Mouse (Mus musculus): Measurements from ENCODE around the gene Dmxl2. TPM values are rescaled to one million over a fixed set of nuclear protein-coding genes. Genes with fewer than 3 reads are reported as not detected.

Gene Dmxl2
- polyA plus RNA-seq (2015; fragmentation: Nextera tagmentation; extraction: Ambion mirVana) = 43.3 and 44.0 TPM in 2 replicates

DNA sequence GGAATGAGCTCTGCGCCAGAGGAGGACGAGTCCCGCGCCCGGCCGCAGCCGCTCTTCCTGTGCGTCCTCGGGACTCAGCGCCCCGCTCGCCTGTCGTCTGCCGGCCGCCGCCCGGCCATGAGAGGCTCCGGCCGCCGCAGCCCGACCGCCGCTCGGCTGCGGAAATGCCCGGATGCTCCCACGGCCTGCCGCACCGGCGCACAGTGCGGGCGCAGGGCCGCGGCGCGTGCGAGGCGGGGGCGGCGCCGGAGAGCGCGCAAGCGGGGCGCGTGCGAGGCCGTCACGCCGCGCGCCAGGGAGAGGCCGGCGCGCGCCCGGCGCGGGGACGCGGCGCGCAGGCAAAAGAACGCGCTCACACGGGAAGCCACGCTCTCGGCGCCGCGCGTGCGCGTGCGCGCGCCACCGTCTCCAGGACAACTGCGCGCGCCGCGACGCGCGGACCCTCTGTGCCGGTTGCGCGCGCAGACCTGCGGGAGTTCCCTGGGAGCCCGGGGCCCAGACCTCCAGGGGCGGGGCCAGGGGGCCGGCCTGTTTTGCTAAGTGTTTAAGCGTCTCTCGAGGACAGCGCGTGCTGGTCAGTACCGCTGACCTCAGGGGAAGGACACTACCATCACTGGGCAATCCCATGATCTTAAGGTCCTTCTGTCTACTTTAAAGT is at the start of gene Dmxl2:
Gene Dmxl2 (minus strand): TSS at position 174 of the 658 bp plus-strand sequence.
- Histone ChIP-seq H3K4me1 (replicated peaks) (peaks cover 30% of the 10 kb centered on the region), H3K4me3 (peak within 1 kb of the TSS; percentile 89), H3K9me3 (no peaks in the 10 kb centered on the region), H3K4me2 (peak within 1 kb of the TSS; percentile 63), H3K36me3 (no peaks in the 10 kb centered on the region), H3K27ac (peak within 1 kb of the TSS; percentile 92), H3K9ac (peak within 1 kb of the TSS; percentile 92), H3K27me3 (no peaks in the 10 kb centered on the region)
- peak; percentile 96 for ATAC-seq (ENCODE audit: low FRiP score)
- WGBS = under 1% methylated on average over 82 of the region's 99 CpGs

GRCm38 (mm10) chr9:54549433-54549832 is 48.0 kb upstream of the Dmxl2 start:
- Histone ChIP-seq H3K4me2 (no peak overlapping the region), H3K9me3 (no peaks in the 10 kb centered on the region), H3K27me3 (no peaks in the 10 kb centered on the region), H3K27ac (no peak overlapping the region), H3K4me1 (replicated peaks) (no peaks in the 10 kb centered on the region), H3K9ac (no peak overlapping the region), H3K36me3 (peaks cover 42% of the 10 kb centered on the region), H3K4me3 (no peak overlapping the region)
- ATAC-seq (ENCODE audit: low FRiP score) = no peak
- 90% methylated on average over 6 of the region's 6 CpGs for WGBS

DNA sequence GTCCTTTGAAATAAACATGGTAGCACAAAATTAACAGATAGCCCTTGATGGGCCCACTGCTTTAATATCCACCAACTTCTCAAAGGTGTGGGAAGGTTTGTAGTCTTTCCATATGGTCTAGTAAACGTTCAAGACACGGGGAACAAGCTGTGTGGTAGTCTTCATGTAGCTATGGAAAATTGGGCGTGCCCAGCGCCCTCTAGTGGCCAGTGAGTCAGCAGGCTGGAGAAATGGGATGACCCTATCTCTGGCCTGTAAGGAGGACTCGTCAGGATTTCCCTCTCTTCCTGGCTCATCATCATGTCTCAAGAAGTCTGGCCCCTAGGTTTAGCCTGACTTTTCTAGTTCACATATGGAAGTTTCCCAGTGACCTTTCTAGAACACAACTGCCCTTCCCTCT is 46.1 kb upstream of the Dmxl2 start:
- H3K4me3 ChIP-seq = no peak overlapping the region
- no peak overlapping the region for H3K4me2 ChIP-seq
- 0 out of 2 replicates have a peak, but pooled peaks have one; percentile 10 for ATAC-seq (ENCODE audit: low FRiP score)
- WGBS = 19% methylated on average over 5 of the region's 5 CpGs
- peaks cover 50% of the 10 kb centered on the region for H3K36me3 ChIP-seq
- no peak overlapping the region for H3K27ac ChIP-seq
- H3K9me3 ChIP-seq = no peaks in the 10 kb centered on the region
- no peaks in the 10 kb centered on the region for H3K4me1 ChIP-seq (replicated peaks)
- no peak overlapping the region for H3K9ac ChIP-seq
- no peaks in the 10 kb centered on the region for H3K27me3 ChIP-seq

- WGBS = 94% methylated on average over 4 of the region's 4 CpGs
- no peak overlapping the region for H3K4me2 ChIP-seq
- peaks cover 49% of the 10 kb centered on the region for H3K36me3 ChIP-seq
- no peaks in the 10 kb centered on the region for H3K4me1 ChIP-seq (replicated peaks)
- H3K27ac ChIP-seq = no peak overlapping the region
- no peaks in the 10 kb centered on the region for H3K27me3 ChIP-seq
- H3K9ac ChIP-seq = no peak overlapping the region
- no peak for ATAC-seq (ENCODE audit: low FRiP score)
- H3K9me3 ChIP-seq = no peaks in the 10 kb centered on the region
- no peak overlapping the region for H3K4me3 ChIP-seq
Measured at GRCm38 (mm10) chr9:54544954-54545315, 43.5 kb upstream of the Dmxl2 start.

DNA sequence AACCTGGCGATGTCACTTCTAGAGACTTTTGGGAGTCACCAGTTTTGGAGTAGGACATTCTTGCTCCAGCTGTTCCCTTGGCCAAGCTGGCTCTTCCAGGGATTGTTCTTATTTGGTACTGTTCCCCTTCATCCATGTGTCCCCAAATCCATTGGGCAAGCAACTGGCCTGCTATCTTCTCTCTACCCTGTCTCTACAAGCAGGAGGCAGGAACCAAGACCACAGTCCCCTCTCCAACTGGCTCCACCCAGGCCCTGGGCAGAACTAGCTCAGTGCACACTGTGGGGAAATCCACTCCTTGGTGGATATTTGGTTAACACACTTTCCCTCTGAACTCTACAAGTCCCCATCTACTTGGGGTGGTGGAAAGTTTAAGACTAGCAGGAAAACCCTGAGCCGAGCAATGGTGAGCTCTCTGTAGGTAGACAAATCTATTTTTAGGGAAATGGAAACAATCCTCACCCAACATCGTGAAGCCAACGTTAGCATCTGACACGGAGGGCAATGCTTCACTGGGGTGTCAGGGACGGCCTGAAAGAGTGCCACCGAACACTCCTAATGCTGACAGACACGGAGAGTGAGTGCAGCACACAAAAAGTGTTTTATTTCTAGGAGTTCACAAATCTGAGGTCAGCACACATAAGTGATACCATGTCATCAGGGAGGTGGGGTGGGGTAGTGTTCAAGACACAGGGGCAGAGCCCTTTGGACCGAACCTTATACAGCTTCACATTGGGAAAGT is 43.0 kb upstream of the Dmxl2 start:
- Histone ChIP-seq H3K36me3 (peaks cover 49% of the 10 kb centered on the region), H3K9ac (no peak overlapping the region), H3K4me2 (no peak overlapping the region), H3K27ac (no peak overlapping the region), H3K9me3 (no peaks in the 10 kb centered on the region), H3K4me1 (replicated peaks) (no peaks in the 10 kb centered on the region), H3K27me3 (no peaks in the 10 kb centered on the region), H3K4me3 (no peak overlapping the region)
- no peak for ATAC-seq (ENCODE audit: low FRiP score)
- WGBS = 87% methylated on average over 9 of the region's 9 CpGs

DNA sequence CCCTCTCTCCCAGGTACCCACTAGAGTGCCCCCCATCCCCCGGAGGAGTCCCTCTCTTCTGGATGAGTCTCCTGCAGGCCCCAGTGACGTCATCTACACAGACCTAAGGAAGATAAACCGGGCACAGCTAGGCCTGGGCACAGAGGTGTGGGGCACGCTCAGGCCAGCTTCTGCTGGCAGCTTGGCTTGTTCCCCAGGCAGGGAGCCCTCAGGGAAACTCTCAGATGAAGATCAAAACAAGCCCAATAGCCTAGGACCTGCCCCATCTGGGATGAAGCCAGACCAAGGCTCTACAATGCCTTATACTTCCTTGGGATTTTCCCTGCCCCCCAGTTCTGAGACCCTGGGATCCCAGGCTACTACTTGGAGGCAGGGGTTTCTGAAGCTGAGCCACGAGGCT is 39.4 kb upstream of the Dmxl2 start:
- 84% methylated on average over 5 of the region's 5 CpGs for WGBS

DNA sequence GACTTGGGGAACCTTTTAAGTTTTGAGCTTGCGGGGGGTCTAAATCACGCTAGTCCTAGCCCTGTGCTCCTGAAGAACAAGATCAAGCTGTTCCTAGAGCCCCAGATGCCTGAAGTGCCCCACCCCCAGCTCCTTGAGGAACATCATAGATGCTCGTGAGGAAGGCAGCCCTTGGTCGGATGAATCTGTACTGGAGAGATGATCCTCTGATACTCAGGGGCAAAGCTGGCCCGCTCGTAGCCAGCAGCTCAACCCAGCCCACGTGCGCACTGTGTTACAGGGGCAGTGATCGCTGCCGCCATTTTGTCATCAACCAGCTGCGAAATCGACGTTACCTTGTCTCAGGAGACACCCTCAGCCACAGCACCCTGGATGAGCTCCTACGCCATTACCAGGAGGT is 37.3 kb upstream of the Dmxl2 start, which contains the start of gene Sh2d7:
Gene Sh2d7 (plus strand): TSS at position 301 of the 400 bp plus-strand sequence.
- H3K27ac ChIP-seq = no peak within 1 kb of the TSS
- H3K4me3 ChIP-seq = no peak within 1 kb of the TSS
- no peaks in the 10 kb centered on the region for H3K9me3 ChIP-seq
- no peak for ATAC-seq (ENCODE audit: low FRiP score)
- peaks cover 19% of the 10 kb centered on the region for H3K4me1 ChIP-seq (replicated peaks)
- 96% methylated on average over 14 of the region's 14 CpGs for WGBS
- no peak within 1 kb of the TSS for H3K4me2 ChIP-seq
- H3K27me3 ChIP-seq = no peaks in the 10 kb centered on the region
- H3K36me3 ChIP-seq = peaks cover 2% of the 10 kb centered on the region; the same call in 1 of the 2 replicates
- H3K9ac ChIP-seq = no peak within 1 kb of the TSS

More for the DNA sequence above, 39.4 kb upstream of the Dmxl2 start:
- Histone ChIP-seq H3K4me2 (no peak overlapping the region), H3K27ac (no peak overlapping the region), H3K4me1 (replicated peaks) (peaks cover 10% of the 10 kb centered on the region; the same call in 1 of the 2 replicates), H3K27me3 (no peaks in the 10 kb centered on the region), H3K9ac (no peak overlapping the region), H3K9me3 (no peaks in the 10 kb centered on the region), H3K36me3 (peaks cover 22% of the 10 kb centered on the region), H3K4me3 (no peak overlapping the region)
- ATAC-seq (ENCODE audit: low FRiP score) = no peak

DNA sequence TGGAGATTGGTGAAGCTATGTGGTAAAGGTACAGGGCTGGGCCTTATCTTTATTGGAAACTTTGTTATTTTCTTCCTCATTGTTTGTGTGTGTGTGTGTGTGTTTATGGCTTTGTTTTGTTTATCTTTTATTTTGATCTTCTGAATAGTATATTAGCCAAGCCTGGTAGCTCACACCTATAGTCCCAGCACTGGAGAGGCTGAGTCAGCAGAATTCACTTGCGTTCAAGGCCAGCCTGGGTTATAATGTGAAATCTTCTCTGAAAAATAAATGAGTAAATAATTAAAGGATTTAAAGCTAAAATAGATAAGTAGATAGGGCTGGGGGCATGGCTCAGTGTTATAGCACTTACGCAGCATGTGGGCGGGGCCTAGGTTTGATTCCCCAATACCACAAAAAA is 36.8 kb upstream of the Dmxl2 start:
- Histone ChIP-seq H3K9ac (no peak overlapping the region), H3K9me3 (no peaks in the 10 kb centered on the region), H3K4me3 (no peak overlapping the region), H3K27me3 (no peaks in the 10 kb centered on the region), H3K27ac (no peak overlapping the region), H3K4me1 (replicated peaks) (peaks cover 22% of the 10 kb centered on the region), H3K36me3 (no peaks in the 10 kb centered on the region; the same call in 1 of the 2 replicates), H3K4me2 (no peak overlapping the region)
- no peak for ATAC-seq (ENCODE audit: low FRiP score)
- WGBS = 98% methylated on average over 3 of the region's 3 CpGs

DNA sequence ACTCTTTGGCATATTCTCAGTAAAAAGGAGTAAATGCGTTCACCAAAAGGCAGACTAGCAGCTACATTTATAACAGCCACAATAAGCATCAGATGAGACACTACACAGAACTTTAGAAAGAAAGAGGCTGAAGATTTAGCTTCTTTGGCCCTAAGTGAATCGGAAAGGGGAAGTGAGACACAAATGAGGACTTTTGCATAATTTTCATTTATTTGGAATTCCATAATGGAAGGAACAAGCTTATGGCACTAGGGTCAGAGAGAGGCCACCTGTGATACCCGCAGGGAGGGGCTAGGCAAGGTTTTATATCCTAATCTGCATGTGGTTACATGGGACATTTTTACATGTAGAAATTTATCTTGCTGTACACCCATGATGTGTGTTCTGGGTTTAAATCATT is 36.1 kb upstream of the Dmxl2 start:
- Histone ChIP-seq H3K9ac (no peak overlapping the region), H3K4me1 (replicated peaks) (peaks cover 24% of the 10 kb centered on the region), H3K4me3 (no peak overlapping the region), H3K4me2 (no peak overlapping the region), H3K9me3 (no peaks in the 10 kb centered on the region), H3K27me3 (no peaks in the 10 kb centered on the region), H3K27ac (no peak overlapping the region), H3K36me3 (no peaks in the 10 kb centered on the region)
- ATAC-seq (ENCODE audit: low FRiP score) = no peak
- 73% methylated on average over 3 of the region's 3 CpGs for WGBS

DNA sequence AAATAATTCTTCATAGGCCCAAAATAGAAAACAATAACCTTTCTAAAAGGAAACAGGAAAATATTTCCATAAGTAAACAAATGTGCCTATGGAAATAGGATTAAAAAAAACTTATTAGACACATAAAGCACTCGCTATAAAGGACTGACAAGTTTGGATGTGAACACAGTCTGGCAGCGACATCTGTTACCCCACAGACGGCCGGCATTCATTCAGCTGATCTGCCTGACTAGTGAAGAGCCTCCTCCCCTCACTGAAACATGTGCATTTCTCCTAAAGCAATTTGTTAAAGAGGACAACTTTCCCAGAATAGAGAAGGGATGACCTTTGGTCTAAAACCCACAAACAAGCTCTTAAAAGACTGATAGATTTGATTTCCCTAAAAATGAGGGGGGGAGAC is 35.6 kb upstream of the Dmxl2 start:
- H3K9ac ChIP-seq = no peak overlapping the region
- no peak for ATAC-seq (ENCODE audit: low FRiP score)
- no peak overlapping the region for H3K4me2 ChIP-seq
- H3K9me3 ChIP-seq = no peaks in the 10 kb centered on the region
- peaks cover 25% of the 10 kb centered on the region for H3K4me1 ChIP-seq (replicated peaks)
- H3K4me3 ChIP-seq = no peak overlapping the region
- no peaks in the 10 kb centered on the region for H3K36me3 ChIP-seq
- H3K27ac ChIP-seq = no peak overlapping the region
- H3K27me3 ChIP-seq = no peaks in the 10 kb centered on the region
- WGBS = 30% methylated on average over 4 of the region's 4 CpGs

DNA sequence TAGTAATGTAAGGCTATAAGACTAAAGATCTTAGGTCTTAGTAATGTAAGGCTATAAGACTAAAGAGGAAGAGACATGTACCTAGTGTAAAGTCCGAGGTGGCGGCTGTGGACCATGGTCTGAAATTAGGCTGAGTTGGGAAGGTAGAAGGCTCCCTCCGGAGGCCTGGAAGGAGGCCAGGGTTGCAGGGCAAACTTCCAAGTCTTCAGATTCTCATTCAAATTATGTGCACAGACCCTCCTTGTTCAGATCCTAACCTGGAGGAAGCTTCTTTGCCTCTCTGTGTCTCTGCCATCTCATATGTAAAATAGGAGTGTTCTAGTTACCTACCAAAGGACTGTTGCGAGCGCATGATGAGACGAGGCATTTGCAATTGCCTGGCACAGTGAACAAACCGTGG is 34.8 kb upstream of the Dmxl2 start:
- H3K4me2 ChIP-seq = no peak overlapping the region

DNA sequence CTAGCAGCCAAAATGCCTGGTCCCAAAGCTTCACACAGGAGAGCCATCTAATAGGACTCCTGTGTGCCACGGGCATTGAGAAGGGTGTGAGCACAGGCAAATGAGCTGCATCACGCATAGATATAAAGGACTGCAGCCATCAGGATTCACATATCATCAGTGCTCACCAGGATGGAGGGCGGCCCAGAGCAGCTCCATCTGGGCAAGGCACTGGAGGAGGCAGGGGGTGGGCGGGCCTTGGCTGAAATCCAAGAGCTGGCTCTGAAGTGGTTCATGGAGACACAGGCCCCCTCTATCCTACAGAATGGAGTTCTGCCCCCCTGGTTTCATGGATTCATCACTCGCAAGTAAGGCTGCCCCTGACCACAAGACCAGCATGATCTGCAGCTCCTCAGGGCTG is 32.5 kb upstream of the Dmxl2 start:
- no peak overlapping the region for H3K4me3 ChIP-seq
- ATAC-seq (ENCODE audit: low FRiP score) = peak; percentile 82
- no peaks in the 10 kb centered on the region for H3K36me3 ChIP-seq
- peak overlapping the region; percentile 77 for H3K27ac ChIP-seq
- peaks cover 25% of the 10 kb centered on the region for H3K4me1 ChIP-seq (replicated peaks)
- H3K4me2 ChIP-seq = no peak overlapping the region
- H3K27me3 ChIP-seq = no peaks in the 10 kb centered on the region
- 49% methylated on average over 5 of the region's 5 CpGs for WGBS
- no peak overlapping the region for H3K9ac ChIP-seq
- no peaks in the 10 kb centered on the region for H3K9me3 ChIP-seq

More for the DNA sequence above, 34.8 kb upstream of the Dmxl2 start:
- 60% methylated on average over 7 of the region's 7 CpGs for WGBS
- Histone ChIP-seq H3K4me3 (no peak overlapping the region), H3K27ac (0 out of 2 replicates have a peak overlapping the region, but pooled peaks have one; percentile 0), H3K9ac (no peak overlapping the region), H3K4me1 (replicated peaks) (peaks cover 25% of the 10 kb centered on the region), H3K36me3 (no peaks in the 10 kb centered on the region), H3K9me3 (no peaks in the 10 kb centered on the region), H3K27me3 (no peaks in the 10 kb centered on the region)
- no peak for ATAC-seq (ENCODE audit: low FRiP score)
